Mouse (Mus musculus) ES-E14 (cell line): ENCODE measurements at regions not wholly inside any gene's neighbourhood (a gene's known extent, or its start where the extent isn't known, plus 50 kb on each side); places are given as distances from the start of the nearest gene placed in this dataset.

Experiments
- DNase-seq: peaks from one replicate; pipeline ENCODE4 v3.0.0-alpha.2; 2013; ENCODE audit warnings: low read depth, low spot score
- H3K27ac ChIP-seq: 2 replicates; pipeline ENCODE4 v1.5.1; 2012; ENCODE audit warnings: low read depth, mild to moderate bottlenecking, low read length, moderate library complexity, mixed read lengths; ENCODE audit not compliant: poor library complexity, insufficient read depth, severe bottlenecking
- H3K36me3 ChIP-seq: 2 replicates; pipeline ENCODE4 v1.6.1; 2012; ENCODE audit warnings: mild to moderate bottlenecking, low read length, moderate library complexity, mixed read lengths; ENCODE audit not compliant: control insufficient read depth, poor library complexity, insufficient read depth, severe bottlenecking
- H3K4me1 ChIP-seq, 2 experiments: fragments of 150-350 bp in 1 of 2; sonication (generic) in 1 of 2; 2 replicates each; pipeline ENCODE4 v1.6.1; 2012; ENCODE audit warnings: low read length in 2 of 2, mild to moderate bottlenecking in 1 of 2, mixed read lengths in 1 of 2; ENCODE audit not compliant: control insufficient read depth in 2 of 2, insufficient read depth in 2 of 2, poor library complexity in 1 of 2
- H3K4me3 ChIP-seq, 2 experiments: fragments of 150-350 bp in 1 of 2; sonication (generic) in 1 of 2; 2 replicates each; pipeline ENCODE4 v1.5.1; 2012; ENCODE audit warnings: low read length in 2 of 2, low read depth in 1 of 2, mild to moderate bottlenecking in 1 of 2, mixed read lengths in 1 of 2; ENCODE audit not compliant: insufficient read depth in 1 of 2, poor library complexity in 1 of 2, severe bottlenecking in 1 of 2
- H3K9ac ChIP-seq: 2 replicates; pipeline ENCODE4 v1.6.1; 2012; ENCODE audit warnings: low read depth, mild to moderate bottlenecking, low read length, mixed read lengths; ENCODE audit not compliant: poor library complexity, insufficient read depth, severe bottlenecking
- H3K9me3 ChIP-seq: fragments of 150-350 bp; sonication (generic); 2 replicates; pipeline ENCODE4 v1.6.1; 2012; ENCODE audit warnings: low read depth, mild to moderate bottlenecking, low read length; ENCODE audit not compliant: control insufficient read depth, insufficient read depth
- CHD2 ChIP-seq: IDR thresholded peaks from 2 replicates; pipeline ENCODE4 v1.6.1; 2014; ENCODE audit warnings: mild to moderate bottlenecking, low read depth, low read length, inconsistent platforms
- HCFC1 ChIP-seq: IDR thresholded peaks from 2 replicates; pipeline ENCODE4 v1.6.1; 2012; ENCODE audit warnings: low read length, inconsistent platforms, borderline replicate concordance; ENCODE audit not compliant: insufficient read depth
- MAFK ChIP-seq: IDR thresholded peaks from 2 replicates; pipeline ENCODE4 v1.6.1; 2014; ENCODE audit warnings: mild to moderate bottlenecking, low read depth, low read length, inconsistent platforms; ENCODE audit not compliant: insufficient read depth
- ZC3H11A ChIP-seq: IDR thresholded peaks from 2 replicates; pipeline ENCODE4 v1.6.1; 2012; ENCODE audit warnings: low read depth, mild to moderate bottlenecking, inconsistent platforms, low read length, borderline replicate concordance
- ZNF384 ChIP-seq: IDR thresholded peaks from 2 replicates; pipeline ENCODE4 v1.6.1; 2012; ENCODE audit warnings: low read depth, low read length, inconsistent platforms
- in situ Hi-C, 2 experiments: fragments of 600-800 bp; cut with MboI; formaldehyde crosslinking; loops; one replicate each; pipeline ENCODE4 v1.15.1; 2025; ENCODE audit warnings: low sequenced_read_pairs in 2 of 2, inconsistent platforms in 1 of 2; ENCODE audit not compliant: unreplicated experiment in 2 of 2

DNA sequence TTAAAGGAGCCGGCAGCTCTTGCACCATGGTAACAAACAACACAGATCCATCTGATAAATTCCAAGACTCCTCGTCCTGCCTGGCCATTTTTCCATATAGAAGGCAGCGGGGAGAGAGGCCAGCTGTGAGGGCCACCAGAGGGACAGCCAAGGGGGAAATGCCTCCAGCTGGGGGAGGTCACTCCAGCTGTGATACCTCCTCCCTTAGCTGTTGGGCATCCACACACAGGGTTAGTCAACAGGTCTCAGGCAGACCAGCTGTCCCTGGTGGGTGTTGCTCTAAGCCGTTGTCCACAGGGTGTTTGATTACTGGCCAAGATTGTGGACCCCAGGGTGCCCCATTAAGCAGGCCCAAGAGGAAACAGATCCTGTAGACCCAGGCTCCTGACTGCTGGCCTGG lies 89.7 kb downstream of the Gm26897 start:
- H3K27ac ChIP-seq: no peak overlapping the region

DNA sequence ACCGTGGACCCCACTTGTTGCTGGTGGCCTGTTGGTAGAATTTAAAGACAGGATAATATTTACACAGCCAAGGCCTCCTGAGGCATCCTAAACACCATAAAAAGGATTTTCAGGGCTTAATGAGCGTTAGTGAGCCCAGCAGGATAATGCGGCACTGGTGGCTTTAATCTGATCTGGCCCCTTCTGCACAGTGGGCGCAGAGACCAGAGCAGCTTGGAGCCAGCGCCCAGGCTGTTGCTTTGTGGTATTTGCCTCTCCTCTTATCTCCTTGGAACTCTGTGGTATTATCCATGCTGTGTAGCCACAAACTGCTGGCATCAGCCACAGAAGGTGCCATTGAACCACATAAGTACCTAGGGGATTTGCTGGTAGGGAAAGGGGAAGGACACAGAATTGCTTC lies 90.1 kb downstream of the Gm26897 start:
- Histone ChIP-seq H3K9ac (no peak overlapping the region), H3K4me3 (no peak overlapping the region), H3K27ac (no peak overlapping the region), H3K4me1 (no peaks in the 10 kb centered on the region), H3K36me3 (no peaks in the 10 kb centered on the region), H3K9me3 (no peaks in the 10 kb centered on the region)
- TF ChIP-seq CHD2 (no peak), ZC3H11A (no peak), ZNF384 (no peak), HCFC1 (no peak), MAFK (no peak)
- in situ Hi-C loops: no loop called here
- no peak for DNase-seq

More for the DNA sequence above, 89.7 kb downstream of the Gm26897 start:
- Histone ChIP-seq H3K9me3 (no peaks in the 10 kb centered on the region), H3K4me1 (no peaks in the 10 kb centered on the region), H3K4me3 (no peak overlapping the region), H3K36me3 (no peaks in the 10 kb centered on the region), H3K9ac (no peak overlapping the region)
- in situ Hi-C loops: no loop called here
- TF ChIP-seq ZC3H11A (no peak), ZNF384 (no peak), HCFC1 (no peak), CHD2 (no peak), MAFK (no peak)
- DNase-seq: no peak

DNA sequence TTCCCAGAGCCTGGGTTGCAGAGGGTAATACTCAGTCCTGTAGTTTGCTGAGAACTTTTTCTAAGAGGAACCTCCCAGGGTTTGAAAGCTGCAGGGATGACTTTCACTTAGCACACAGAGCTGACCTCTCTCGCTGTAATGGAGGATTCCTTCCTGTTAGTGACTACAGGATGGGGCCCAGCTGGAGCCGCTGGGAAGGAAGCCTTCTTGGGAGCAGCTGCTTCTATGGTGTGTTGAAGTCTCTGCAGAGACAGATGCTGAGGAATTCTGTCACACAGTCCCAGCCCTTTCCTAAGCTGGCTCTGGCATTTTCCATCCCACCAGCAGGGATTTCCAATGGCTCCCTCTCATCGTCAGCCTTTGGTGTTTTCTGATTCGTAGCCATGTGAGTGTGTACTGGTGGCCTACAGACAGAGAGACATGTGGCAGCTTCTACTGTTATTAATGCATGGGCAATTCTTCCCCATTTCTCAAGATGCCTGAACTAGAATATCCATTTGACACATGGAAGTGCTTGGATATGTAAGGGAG lies 90.9 kb downstream of the Gm26897 start:
- DNase-seq: no peak
- TF ChIP-seq ZNF384: no peak
- TF ChIP-seq ZC3H11A: no peak
- in situ Hi-C loops: no loop called here
- Histone ChIP-seq H3K9me3 (no peaks in the 10 kb centered on the region), H3K4me1 (no peaks in the 10 kb centered on the region), H3K36me3 (no peaks in the 10 kb centered on the region), H3K9ac (no peak overlapping the region), H3K27ac (no peak overlapping the region), H3K4me3 (no peak overlapping the region)

DNA sequence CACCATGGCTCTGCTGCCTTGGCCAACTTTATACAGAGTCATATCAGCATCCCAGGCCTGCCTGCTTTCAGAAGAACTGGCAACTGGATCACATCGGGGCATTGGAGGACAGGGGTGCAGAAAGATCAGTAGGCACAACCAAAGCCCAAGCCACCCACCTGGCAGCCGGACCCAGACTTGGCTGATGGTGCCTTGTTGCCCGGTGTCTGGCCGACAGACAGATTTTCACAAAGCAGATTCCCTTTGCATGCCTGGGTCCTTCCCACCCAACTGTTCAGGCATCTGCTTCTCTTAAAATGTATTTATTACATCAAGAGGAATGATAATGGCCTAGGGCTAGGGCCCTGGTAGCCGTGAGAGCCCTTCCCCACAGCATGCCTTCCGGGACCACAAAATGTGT lies 96.2 kb downstream of the Gm26897 start:
- no peak overlapping the region for H3K9ac ChIP-seq
- no peaks in the 10 kb centered on the region for H3K9me3 ChIP-seq
- no peaks in the 10 kb centered on the region for H3K36me3 ChIP-seq
- TF ChIP-seq ZNF384: no peak
- TF ChIP-seq CHD2: no peak
- TF ChIP-seq MAFK: no peak
- TF ChIP-seq ZC3H11A: no peak
- no peak for TF ChIP-seq HCFC1
- no peaks in the 10 kb centered on the region for H3K4me1 ChIP-seq
- H3K4me3 ChIP-seq: no peak overlapping the region
- in situ Hi-C loops: no loop called here
- H3K27ac ChIP-seq: no peak overlapping the region; the same call in 1 of the 2 replicates
- DNase-seq: no peak
